Mouse (Mus musculus): ENCODE measurements around the gene Tdrd5.
"Not testable (repeated sequence)": the region's sequence is repeated elsewhere in the genome, so short reads cannot be mapped to it uniquely, and the experiment has no call there.

Gene Tdrd5

GRCm38 (mm10) chr1:156254866-156255265 lies 48.6 kb downstream of the Tdrd5 start:
- DNase-seq (ENCODE audit: low spot score in 2 of 2), result no peak

GRCm38 (mm10) chr1:156251096-156251495 lies 52.4 kb downstream of the Tdrd5 start:
- DNase-seq (ENCODE audit: low spot score in 2 of 2), result not testable (repeated sequence)

GRCm38 (mm10) chr1:156247893-156248292 lies 55.6 kb downstream of the Tdrd5 start:
- no peak for DNase-seq (ENCODE audit: low spot score in 2 of 2)

- peak in 1 of 2 experiments; percentile 29 for DNase-seq (ENCODE audit: low spot score in 2 of 2)
These were observed 61.6 kb downstream of the Tdrd5 start for GRCm38 (mm10) chr1:156241713-156242348.

GRCm38 (mm10) chr1:156241035-156241434 lies 62.4 kb downstream of the Tdrd5 start:
- no peak for DNase-seq (ENCODE audit: low spot score in 2 of 2)

GRCm38 (mm10) chr1:156231122-156231521 lies 72.3 kb downstream of the Tdrd5 start:
- no peak for DNase-seq (ENCODE audit: low spot score in 2 of 2)

- peak; percentile 46 to 65 for DNase-seq (ENCODE audit: low spot score in 2 of 2)
These were observed 73.0 kb downstream of the Tdrd5 start for GRCm38 (mm10) chr1:156230339-156231089.

GRCm38 (mm10) chr1:156229448-156229847 lies 74.0 kb downstream of the Tdrd5 start:
- DNase-seq (ENCODE audit: low spot score in 2 of 2), result peak in 1 of 2 experiments; percentile 18

GRCm38 (mm10) chr1:156228728-156229127 lies 74.7 kb downstream of the Tdrd5 start:
- no peak for DNase-seq (ENCODE audit: low spot score in 2 of 2)

- DNase-seq (ENCODE audit: low spot score in 2 of 2), result no peak
These were observed 76.6 kb downstream of the Tdrd5 start for GRCm38 (mm10) chr1:156226903-156227302.

GRCm38 (mm10) chr1:156222205-156223000 lies 81.1 kb downstream of the Tdrd5 start:
- peak in 1 of 2 experiments; percentile 35 for DNase-seq (ENCODE audit: low spot score in 2 of 2)

GRCm38 (mm10) chr1:156221327-156221726 lies 82.1 kb downstream of the Tdrd5 start:
- no peak for DNase-seq (ENCODE audit: low spot score in 2 of 2)

GRCm38 (mm10) chr1:156218573-156218972 lies 84.9 kb downstream of the Tdrd5 start:
- DNase-seq (ENCODE audit: low spot score in 2 of 2), result no peak

- DNase-seq (ENCODE audit: low spot score in 2 of 2), result no peak
These were observed 85.5 kb downstream of the Tdrd5 start for GRCm38 (mm10) chr1:156217941-156218340.

- DNase-seq (ENCODE audit: low spot score in 2 of 2), result peak; percentile 56 to 70
These were observed 86.1 kb downstream of the Tdrd5 start for GRCm38 (mm10) chr1:156217393-156217792.

- no peak for DNase-seq (ENCODE audit: low spot score in 2 of 2)
These were observed 87.2 kb downstream of the Tdrd5 start for GRCm38 (mm10) chr1:156216249-156216648.

GRCm38 (mm10) chr1:156214651-156215050 lies 88.8 kb downstream of the Tdrd5 start:
- no peak for DNase-seq (ENCODE audit: low spot score in 2 of 2)

GRCm38 (mm10) chr1:156212923-156213322 lies 90.5 kb downstream of the Tdrd5 start:
- no peak for DNase-seq (ENCODE audit: low spot score in 2 of 2)

- no peak for DNase-seq (ENCODE audit: low spot score in 2 of 2)
These were observed 91.6 kb downstream of the Tdrd5 start for GRCm38 (mm10) chr1:156211809-156212317.
